Mouse (Mus musculus) 3134 (cell line): ENCODE results near the gene Rcor1.
A peak's percentile ranks its signal among the peaks of the same experiment; 100 is the strongest.

Experiments used
- DNase-seq: peaks from one replicate; pipeline ENCODE4 v3.0.0-alpha.2; 2011; ENCODE audit warnings: low spot score; ENCODE audit not compliant: insufficient read length; ENCODE audit errors: extremely low read depth

The Rcor1 gene

DNA sequence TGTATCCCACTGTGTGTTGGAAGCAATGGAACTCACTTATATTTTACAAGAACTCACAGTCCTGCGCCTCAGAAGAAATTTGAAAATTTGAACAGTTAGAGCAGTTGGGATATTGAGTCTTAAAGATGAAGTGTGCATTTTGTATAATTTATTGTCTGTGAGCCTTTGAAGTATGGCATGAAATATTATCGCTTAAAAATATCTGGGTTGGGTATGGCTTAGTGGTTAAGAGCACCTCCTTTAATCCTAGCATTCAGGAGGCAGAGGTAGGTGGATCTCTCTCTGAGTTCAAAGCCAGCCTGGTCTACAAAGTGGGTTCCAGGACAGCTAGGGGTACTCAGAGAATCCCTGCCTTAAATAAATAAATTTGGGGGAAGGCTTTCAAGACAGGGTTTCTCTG, 20.1 kb upstream of the Rcor1 start:
- DNase-seq: no peak

- no peak for DNase-seq
Measured at GRCm38 (mm10) chr12:111021138-111021537, 18.0 kb upstream of the Rcor1 start.

- DNase-seq: no peak
Measured at GRCm38 (mm10) chr12:111021577-111021976, 17.6 kb upstream of the Rcor1 start.

- DNase-seq: no peak
Measured at GRCm38 (mm10) chr12:111028176-111029167, 10.7 kb upstream of the Rcor1 start.

DNA sequence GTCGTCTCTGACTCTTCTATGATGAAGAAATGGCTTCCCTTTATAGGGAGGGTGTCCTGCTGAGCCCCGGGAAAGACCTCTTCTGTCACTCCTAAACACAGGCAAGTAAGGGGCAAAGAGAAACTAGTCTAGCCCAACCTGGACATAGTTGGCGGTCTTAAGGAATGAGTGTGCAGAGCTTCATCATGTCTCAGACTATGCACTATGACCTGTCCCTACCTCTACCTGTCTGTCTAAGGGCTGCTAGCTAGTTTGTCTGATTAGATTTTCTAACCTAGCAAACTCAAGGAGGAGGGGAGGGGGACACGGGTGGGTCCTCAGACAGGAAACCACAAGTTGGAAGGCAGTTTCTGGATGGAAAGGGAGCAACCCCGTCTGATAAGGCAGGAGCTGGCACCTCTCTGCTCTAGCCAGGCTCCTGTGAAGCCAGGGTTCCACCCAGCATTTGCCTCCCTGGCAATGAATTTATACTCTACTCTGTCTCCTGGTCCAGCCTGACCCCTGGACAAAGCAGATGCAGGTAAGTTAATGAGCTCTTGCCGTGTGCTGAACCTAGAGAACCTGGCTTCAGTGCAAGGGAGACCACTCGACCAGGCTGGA, 9.8 kb upstream of the Rcor1 start:
- no peak for DNase-seq

- no peak for DNase-seq
Measured at GRCm38 (mm10) chr12:111032839-111033238, 6.3 kb upstream of the Rcor1 start.

- no peak for DNase-seq
Measured at GRCm38 (mm10) chr12:111035182-111035824, 3.8 kb upstream of the Rcor1 start.

DNA sequence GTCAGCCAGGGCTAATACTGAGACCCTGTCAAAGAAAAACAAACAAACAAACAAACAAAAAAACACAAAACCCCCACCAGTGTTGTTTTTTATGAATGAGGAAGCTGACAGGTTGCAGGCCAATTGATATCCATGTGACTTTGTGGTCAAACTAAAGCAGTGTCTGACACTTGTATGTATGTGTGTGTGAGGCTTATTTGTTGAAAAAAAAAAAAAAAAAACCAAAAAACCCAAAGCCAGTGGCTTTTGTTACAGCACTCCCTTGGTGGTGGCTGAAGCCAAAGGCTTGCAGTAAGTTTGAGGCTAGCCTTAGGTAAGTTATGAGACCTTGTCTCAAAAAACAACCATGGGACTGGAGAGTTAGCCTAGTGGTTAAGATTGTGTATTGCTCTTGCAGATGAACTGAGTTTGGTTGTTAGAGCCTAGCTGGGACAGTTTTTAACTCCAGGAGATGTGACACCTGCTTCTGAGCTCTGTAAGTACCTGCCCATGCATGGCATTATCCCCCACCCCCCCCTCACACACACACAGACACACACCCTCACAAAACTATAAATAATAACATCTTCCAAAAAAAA, 2.9 kb upstream of the Rcor1 start:
- no peak for DNase-seq

DNA sequence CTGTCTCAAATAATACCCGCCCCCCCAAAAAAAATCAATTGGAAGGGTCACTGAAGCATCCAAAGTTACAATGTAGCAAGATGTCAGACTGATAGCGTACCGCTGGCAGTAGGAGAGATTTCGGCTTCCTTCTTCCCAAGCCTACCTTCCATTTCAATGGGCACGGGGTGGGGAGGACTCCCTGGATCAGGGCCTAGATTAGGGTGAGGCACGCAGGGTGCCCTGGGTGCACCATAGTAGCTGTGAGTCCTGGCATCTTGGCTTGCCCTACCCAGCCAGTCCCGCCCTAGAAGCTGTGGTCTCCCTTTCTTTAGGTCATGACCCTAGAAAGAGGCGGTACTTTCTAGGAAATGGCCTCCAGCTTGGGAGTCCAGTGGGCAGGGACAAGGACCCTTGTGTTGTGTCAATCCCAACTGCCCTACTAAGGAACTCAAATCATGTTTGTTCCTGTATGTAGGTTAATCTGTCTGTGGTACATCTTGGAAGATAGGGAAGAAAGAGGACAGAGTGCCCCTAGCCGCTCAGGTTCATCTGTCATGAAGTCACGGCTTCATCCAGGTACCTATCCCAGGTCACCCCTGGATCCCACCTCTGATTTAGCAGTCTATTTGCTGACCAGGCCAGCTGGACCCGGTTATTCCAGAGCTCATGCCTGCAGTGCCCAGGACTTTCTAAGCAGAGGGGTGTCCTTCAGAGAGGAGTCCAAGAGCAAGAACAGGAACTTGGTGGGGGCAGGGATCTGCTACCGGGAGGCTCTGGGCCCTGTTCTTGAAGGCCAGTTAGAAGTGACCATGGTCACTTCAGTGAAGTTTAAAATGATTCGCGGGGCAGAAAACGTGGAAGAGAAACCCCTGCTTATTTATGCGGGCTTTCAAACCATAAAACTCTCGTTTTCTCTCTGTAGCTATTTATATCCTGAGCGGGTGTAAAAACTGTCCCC, 1.6 kb upstream of the Rcor1 start:
- no peak for DNase-seq

GRCm38 (mm10) chr12:111038231-111038975, 748 bp upstream of the Rcor1 start:
- DNase-seq: no peak

DNA sequence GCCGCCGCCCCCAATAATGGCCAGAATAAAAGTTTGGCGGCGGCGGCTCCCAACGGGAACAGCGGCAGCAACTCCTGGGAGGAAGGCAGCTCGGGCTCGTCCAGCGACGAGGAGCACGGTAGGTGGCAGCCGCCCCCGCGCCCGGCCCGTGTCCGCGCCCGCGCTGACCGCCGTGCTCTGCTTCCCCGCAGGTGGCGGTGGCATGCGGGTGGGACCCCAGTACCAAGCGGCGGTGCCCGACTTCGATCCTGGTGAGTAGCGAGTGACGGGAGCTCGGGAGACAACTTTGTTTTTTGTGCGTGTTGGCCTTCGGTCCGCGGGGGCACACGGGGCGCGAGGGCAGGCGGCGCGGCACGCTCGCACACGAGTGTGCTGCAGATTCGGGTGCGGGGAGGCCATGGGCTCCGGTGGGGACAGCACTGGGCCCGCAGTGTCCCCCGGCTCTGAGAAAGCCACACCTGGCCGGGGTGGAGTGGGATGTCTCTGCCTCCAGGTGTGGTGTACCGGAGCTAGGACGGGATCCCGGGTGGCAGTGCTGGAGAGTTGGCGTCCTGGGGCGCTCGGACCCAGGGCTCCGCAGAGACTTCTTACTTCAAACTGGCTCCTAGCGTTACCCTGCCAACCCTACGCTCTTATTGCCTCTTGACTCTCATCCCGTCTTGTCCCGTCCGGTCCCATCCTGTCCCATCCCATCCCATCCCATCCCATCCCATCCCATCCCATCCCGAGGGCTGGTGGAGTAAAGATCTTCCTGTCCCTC, 800 bp downstream of the Rcor1 start:
- peak; percentile 57 for DNase-seq

DNA sequence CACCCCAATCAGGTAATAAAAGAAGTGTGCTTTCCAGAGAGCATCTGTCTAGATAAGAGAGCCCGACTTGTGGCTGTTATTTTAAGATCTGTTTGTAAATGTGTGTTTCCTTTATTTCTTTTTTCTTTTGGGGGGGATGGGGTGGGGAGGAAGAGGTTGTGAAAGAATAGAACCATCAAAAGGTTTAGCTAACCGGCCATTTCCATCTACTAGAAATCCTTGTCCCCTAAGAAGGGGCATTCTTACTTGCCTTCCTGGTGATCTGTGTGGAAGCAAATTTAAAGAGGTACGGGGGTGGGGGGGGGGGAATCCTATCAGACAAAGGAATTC, 1.3 kb downstream of the Rcor1 start:
- no peak for DNase-seq

DNA sequence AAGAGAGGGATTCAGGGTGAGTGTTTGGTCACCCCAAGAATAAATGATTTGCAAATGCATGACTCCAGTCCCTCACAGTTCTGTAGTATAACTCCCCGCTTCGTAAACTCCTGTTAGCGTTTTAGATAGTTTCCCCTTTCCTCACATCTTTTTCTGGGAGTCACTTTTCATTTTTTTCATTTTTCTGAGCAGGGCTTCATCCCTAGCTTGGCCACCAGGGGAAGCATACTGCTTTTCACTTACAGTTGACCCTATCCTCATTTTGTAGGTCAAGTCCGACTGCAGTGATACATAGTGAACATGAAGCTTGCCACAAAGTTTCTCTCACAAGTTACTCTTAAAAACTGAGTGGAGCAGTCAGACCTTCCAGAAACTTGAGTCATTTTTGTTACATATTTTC, 2.0 kb downstream of the Rcor1 start:
- DNase-seq: no peak

DNA sequence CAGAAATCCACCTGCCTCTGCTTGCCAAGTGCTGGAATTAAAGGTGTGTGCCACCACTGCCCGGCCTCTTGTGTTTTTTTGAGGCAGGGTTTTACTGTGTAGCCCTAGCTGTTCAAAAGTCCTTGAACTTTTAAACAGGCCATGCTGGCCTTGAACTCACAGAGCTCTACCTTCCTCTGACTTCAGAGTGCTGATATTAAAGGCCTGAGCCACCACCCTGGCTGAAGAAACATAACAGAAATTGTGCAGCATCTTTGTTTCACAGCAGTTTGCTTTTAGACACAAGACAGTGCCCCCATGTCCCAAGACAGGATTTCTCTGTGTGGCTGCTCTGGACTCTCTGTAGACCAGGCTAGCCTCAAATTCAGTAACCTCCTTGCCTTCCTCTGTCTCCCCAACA, 3.2 kb downstream of the Rcor1 start:
- no peak for DNase-seq

GRCm38 (mm10) chr12:111044880-111045279, 5.7 kb downstream of the Rcor1 start:
- DNase-seq: no peak

DNA sequence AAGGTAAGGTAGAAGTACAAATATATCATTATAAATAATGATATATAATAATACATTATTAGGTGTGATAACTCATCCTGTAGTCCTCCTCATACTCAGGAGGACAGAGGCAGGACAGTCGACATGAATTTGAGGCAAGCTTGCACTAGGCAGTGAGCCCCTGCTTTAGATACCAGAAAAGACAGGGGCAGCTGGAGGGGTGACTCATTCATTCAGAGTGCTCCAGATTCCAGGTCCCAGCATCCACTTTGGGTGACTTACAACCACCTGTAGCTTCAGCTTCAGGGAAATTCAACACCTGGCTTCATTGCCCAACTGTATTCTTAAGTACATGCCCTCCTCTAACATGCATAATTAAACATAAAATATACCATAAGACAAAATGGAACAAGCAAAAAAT, 7.7 kb downstream of the Rcor1 start:
- no peak for DNase-seq

DNA sequence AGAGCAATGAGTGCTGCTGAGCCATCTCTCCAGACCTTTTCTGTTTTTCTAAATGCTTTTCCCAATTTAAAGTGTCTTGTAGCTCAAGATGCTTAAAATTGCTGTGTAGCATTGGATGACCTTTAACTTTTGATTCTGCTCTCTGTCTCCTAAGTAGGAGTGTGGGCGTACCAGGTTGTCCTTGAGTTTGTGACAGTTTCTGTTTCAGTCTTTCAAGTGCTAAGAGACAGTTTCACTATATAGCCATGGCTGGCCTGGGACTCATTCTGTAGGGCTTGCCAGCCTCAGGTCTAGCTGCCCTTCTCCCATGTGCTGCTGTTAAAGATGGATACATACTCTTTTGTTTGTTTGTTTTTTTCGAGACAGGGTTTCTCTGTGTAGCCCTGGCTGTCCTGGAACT, 9.1 kb downstream of the Rcor1 start:
- DNase-seq: no peak

GRCm38 (mm10) chr12:111050256-111050655, 11.1 kb downstream of the Rcor1 start:
- no peak for DNase-seq

DNA sequence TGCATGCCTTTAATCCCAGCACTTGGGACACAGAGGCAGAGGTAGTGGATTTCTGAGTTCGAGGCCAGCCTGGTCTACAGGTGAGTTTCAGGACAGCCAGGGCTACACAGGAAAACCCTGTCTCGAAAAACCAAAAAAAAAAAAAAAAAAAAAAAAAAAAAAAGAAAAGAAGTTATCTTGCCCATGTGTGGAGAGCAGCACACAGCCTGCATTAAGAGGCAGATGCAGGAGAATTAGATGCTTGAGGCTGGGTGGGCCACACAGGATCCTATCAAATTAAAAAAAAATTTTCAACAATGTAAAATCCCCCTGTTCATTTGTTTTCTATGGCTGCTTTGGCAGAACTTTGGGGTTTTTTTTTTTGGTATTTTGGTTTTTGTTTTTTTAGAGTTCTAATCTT, 24.2 kb downstream of the Rcor1 start:
- no peak for DNase-seq
